Mouse (Mus musculus) midbrain, embryonic 16.5 days (tissue): Measurements from ENCODE around the gene Mns1. TPM values are rescaled to one million over a fixed set of nuclear protein-coding genes. Genes with fewer than 3 reads are reported as not detected.

Experiments
- ATAC-seq: fragments of 200-750 bp; cut with Nextera tagmentation; 2 replicates; pipeline ENCODE4 v1.8.0; 2017; ENCODE audit warnings: moderate TSS enrichment
- H3K27ac ChIP-seq: fragments of 300-500 bp; sonication (generic); 2 replicates; pipeline ENCODE4 v1.5.1; 2014; ENCODE audit warnings: mild to moderate bottlenecking, low read length, mixed read lengths
- H3K27me3 ChIP-seq: fragments of 300-500 bp; sonication (generic); 2 replicates; pipeline ENCODE4 v1.6.1; 2014; ENCODE audit warnings: low read depth, low read length, mixed read lengths; ENCODE audit not compliant: control insufficient read depth, insufficient read depth
- H3K36me3 ChIP-seq: fragments of 300-500 bp; sonication (generic); 2 replicates; pipeline ENCODE4 v1.6.1; 2014; ENCODE audit warnings: mild to moderate bottlenecking, low read length, moderate library complexity, mixed read lengths; ENCODE audit not compliant: control insufficient read depth, insufficient read depth
- H3K4me1 ChIP-seq: fragments of 300-500 bp; sonication (generic); 2 replicates; pipeline ENCODE4 v1.6.1; 2014; ENCODE audit warnings: mild to moderate bottlenecking, low read length, mixed read lengths; ENCODE audit not compliant: control insufficient read depth, insufficient read depth
- H3K4me2 ChIP-seq: fragments of 300-500 bp; sonication (generic); 2 replicates; pipeline ENCODE4 v1.6.1; 2014; ENCODE audit warnings: mild to moderate bottlenecking, low read length, mixed read lengths
- H3K4me3 ChIP-seq: fragments of 300-500 bp; sonication (generic); 2 replicates; pipeline ENCODE4 v1.5.1; 2014; ENCODE audit warnings: low read depth, mild to moderate bottlenecking, low read length, moderate library complexity, mixed read lengths
- H3K9ac ChIP-seq: fragments of 300-500 bp; sonication (generic); 2 replicates; pipeline ENCODE4 v1.6.1; 2014; ENCODE audit warnings: low read depth, low read length, mixed read lengths
- H3K9me3 ChIP-seq: fragments of 300-500 bp; sonication (generic); replicated peaks from 2 replicates; pipeline ENCODE4 v1.6.1; 2014; ENCODE audit warnings: mild to moderate bottlenecking, low read length, mixed read lengths; ENCODE audit not compliant: control insufficient read depth, poor library complexity, severe bottlenecking
- WGBS: fragments of 180-500 bp; shearing (Covaris S2); extraction: QIAGEN DNeasy Blood & Tissue Kit; methylation state at CpG from one replicate; pipeline ENCODE4 v1.1.7; 2014; 5-methylcytosine and 5-hydroxymethylcytosine counted together
- polyA plus RNA-seq: library from polyadenylated mRNA; unstranded; fragments of >200 nt; fragmentation: Nextera tagmentation; extraction: Ambion mirVana; gene quantifications from 2 replicates; pipeline ENCODE4 v1.2.1, GENCODE M21; 2015

The Mns1 gene
- polyA plus RNA-seq, 1 experiment from 2014 or later: 6.3 TPM

DNA sequence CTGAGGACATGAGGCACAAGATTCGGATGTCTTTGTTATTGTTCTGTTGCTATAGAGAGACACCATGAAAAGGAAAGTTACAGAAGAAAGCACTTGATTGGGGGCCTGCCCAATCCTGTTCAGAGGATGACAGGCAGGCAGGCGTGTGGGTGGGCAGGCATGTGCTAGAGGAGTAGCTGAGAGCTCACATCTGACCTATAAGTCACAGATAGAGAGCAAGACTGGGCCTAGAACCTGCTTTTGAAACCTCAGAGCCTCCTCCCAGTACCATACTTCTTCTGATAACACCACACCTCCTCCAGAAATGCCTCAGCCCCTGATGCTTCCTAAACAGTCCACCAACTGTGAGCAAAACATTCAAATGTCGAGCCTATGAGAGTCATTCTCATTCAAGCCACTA, 19.4 kb upstream of the Mns1 start:
- Histone ChIP-seq H3K27me3 (no peaks in the 10 kb centered on the region), H3K4me1 (peaks cover 15% of the 10 kb centered on the region), H3K4me3 (no peak overlapping the region), H3K4me2 (no peak overlapping the region), H3K9ac (no peak overlapping the region), H3K36me3 (no peaks in the 10 kb centered on the region), H3K27ac (no peak overlapping the region), H3K9me3 (no peaks in the 10 kb centered on the region)
- ATAC-seq: no peak
- WGBS: 82% methylated on average over 3 of the region's 3 CpGs

DNA sequence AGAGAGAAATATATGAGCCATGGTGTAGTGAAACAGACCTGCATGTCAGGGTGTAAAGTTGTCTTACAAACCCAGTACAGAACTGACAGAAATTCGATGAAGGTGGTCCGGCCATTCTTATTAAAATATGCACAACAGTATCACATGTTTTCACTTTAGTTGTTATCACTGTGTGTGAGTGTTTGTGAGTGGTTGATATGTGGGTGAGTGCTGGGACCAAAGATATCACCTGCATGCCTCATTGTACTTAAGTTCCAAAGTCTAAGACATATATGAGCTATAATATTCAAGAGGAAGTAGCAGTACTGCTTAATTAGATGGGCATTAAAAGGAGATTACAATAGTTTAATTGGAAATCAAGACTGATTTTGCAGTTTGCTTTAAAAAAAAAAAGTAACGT, 17.3 kb upstream of the Mns1 start:
- no peak for ATAC-seq
- Histone ChIP-seq H3K9ac (no peak overlapping the region), H3K4me2 (no peak overlapping the region), H3K9me3 (no peaks in the 10 kb centered on the region), H3K27me3 (no peaks in the 10 kb centered on the region), H3K4me3 (no peak overlapping the region), H3K36me3 (no peaks in the 10 kb centered on the region), H3K4me1 (peaks cover 15% of the 10 kb centered on the region), H3K27ac (no peak overlapping the region)
- WGBS: 84% methylated on average over 3 of the region's 3 CpGs

DNA sequence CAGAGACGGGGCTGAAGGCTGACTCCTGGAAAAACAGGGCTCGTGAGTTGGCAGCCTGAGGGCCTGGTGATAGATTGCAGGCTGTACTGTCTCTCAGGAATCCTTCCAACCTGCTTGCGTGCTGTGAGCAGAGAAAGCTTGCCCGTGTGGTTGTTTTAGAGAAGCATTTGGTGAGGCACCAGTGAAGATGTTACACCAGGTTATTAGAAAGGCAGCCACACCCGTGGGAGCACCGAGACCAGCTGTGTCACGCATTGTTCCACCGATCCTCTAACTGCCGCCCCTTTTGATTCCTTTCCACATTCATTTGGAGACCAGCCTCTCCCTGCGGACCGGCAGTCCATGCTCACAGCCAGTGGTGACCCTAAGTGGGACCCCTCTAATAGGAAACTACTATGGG, 15.5 kb upstream of the Mns1 start:
- no peak overlapping the region for H3K27ac ChIP-seq
- no peaks in the 10 kb centered on the region for H3K27me3 ChIP-seq
- no peak overlapping the region for H3K4me3 ChIP-seq
- WGBS: 42% methylated on average over 11 of the region's 11 CpGs
- H3K4me1 ChIP-seq: peaks cover 18% of the 10 kb centered on the region
- no peaks in the 10 kb centered on the region for H3K36me3 ChIP-seq
- no peak for ATAC-seq
- H3K9me3 ChIP-seq: no peaks in the 10 kb centered on the region
- no peak overlapping the region for H3K4me2 ChIP-seq
- H3K9ac ChIP-seq: no peak overlapping the region

DNA sequence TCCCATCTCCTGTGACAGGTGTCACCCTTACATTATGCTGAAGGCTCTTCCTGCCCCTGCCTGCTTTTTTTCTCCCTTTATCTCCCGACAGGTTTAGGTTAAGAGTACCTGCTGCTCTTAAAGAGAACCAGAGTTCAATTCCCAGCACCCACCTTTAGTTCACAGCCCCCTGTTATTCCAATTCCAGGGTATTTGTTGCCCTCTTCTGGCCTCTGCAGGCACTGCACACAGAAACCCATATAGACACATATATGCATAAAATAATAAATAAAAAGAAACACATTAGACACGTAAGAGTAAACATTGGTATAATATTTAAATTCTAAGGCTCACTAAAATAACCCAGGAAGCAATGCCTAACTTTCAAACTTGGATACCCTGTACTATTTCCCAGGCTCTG, 15.1 kb upstream of the Mns1 start:
- WGBS: 84% methylated on average over 2 of the region's 2 CpGs
- H3K36me3 ChIP-seq: no peaks in the 10 kb centered on the region
- no peak overlapping the region for H3K9ac ChIP-seq
- peaks cover 18% of the 10 kb centered on the region for H3K4me1 ChIP-seq
- no peak overlapping the region for H3K4me3 ChIP-seq
- H3K4me2 ChIP-seq: no peak overlapping the region
- H3K27ac ChIP-seq: no peak overlapping the region
- no peaks in the 10 kb centered on the region for H3K9me3 ChIP-seq
- no peaks in the 10 kb centered on the region for H3K27me3 ChIP-seq
- no peak for ATAC-seq

DNA sequence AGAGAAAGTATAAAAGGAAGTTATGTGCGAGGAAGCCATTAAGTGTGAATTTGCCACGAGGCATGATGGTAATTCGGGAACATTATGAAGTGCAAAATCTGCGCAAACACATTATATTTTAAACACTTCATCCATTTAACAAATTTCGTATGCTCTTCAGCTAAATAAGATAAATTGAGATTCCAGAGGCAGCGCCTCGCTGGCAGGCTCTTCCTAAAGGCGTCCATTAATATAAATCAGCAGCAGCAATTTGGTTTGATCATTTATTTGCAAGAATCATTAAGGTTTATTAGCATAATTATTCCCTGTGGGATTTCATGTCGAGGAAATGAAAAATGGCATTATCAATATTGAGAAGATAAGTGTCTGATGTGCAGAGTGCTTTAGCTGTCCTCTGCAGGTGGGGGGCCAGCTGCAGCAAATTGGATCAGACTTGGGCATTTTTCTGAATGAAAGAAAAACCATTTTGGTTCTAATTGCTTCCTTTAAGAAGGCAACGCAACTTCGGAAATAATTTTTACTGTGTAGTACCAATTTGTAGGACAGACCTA, 12.4 kb upstream of the Mns1 start:
- H3K4me2 ChIP-seq: no peak overlapping the region
- WGBS: 59% methylated on average over 11 of the region's 11 CpGs
- 0 out of 2 replicates have a peak, but pooled peaks have one; percentile 26 for ATAC-seq

DNA sequence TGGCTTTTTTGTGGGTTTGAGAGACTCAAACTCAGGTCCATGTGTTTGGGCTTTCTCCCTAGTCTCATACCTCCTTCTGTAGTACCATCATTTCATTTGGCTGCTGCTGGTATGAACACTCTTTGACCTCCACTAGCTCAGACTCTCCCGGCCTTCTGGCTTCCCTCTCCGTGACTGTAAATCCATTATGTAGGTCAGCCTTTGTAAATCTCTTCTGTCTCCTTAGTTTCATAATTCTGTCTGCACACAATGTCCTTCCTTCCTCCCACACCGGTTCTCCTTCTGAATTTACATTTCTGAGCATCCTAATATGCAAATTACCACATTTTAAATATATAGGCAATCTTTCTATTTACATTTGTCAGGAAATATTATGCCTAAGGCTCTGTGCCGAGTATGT, 9.9 kb upstream of the Mns1 start:
- no peak overlapping the region for H3K9ac ChIP-seq
- H3K27ac ChIP-seq: no peak overlapping the region
- no peaks in the 10 kb centered on the region for H3K9me3 ChIP-seq
- WGBS: 68% methylated on average over 4 of the region's 4 CpGs
- no peaks in the 10 kb centered on the region for H3K36me3 ChIP-seq
- no peak overlapping the region for H3K4me3 ChIP-seq
- peaks cover 3% of the 10 kb centered on the region; the same call in 1 of the 2 replicates for H3K4me1 ChIP-seq
- H3K27me3 ChIP-seq: no peaks in the 10 kb centered on the region
- no peak for ATAC-seq
- H3K4me2 ChIP-seq: no peak overlapping the region

More for the DNA sequence above, 12.4 kb upstream of the Mns1 start:
- H3K27ac ChIP-seq: no peak overlapping the region
- H3K9me3 ChIP-seq: no peaks in the 10 kb centered on the region
- H3K9ac ChIP-seq: no peak overlapping the region
- H3K27me3 ChIP-seq: no peaks in the 10 kb centered on the region
- H3K36me3 ChIP-seq: no peaks in the 10 kb centered on the region
- peaks cover 18% of the 10 kb centered on the region for H3K4me1 ChIP-seq
- no peak overlapping the region for H3K4me3 ChIP-seq

DNA sequence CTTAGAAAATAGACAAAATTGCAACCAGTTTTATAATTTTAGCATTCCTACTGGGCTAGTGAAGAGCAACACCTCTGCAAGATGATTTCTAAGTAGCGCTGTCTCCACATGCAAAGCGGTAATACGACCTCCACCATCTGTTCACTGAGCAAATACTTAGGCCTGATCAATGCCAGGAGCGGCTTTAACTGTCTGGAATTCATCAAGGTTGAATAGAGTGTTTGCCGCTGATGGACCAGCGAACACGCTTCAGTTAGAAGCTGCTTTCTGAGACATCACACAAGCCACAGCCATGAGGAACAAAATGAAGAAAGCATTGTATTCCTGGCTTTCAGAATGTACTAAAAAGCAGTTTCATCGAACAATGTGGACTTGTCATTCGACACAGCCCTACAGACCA, 2.9 kb upstream of the Mns1 start:
- ATAC-seq: no peak
- no peak overlapping the region for H3K4me3 ChIP-seq
- no peak overlapping the region for H3K9ac ChIP-seq
- no peak overlapping the region for H3K27ac ChIP-seq
- no peaks in the 10 kb centered on the region for H3K27me3 ChIP-seq
- no peaks in the 10 kb centered on the region for H3K9me3 ChIP-seq
- peaks cover 9% of the 10 kb centered on the region for H3K4me1 ChIP-seq
- H3K4me2 ChIP-seq: no peak overlapping the region
- WGBS: 57% methylated on average over 9 of the region's 9 CpGs
- H3K36me3 ChIP-seq: no peaks in the 10 kb centered on the region

DNA sequence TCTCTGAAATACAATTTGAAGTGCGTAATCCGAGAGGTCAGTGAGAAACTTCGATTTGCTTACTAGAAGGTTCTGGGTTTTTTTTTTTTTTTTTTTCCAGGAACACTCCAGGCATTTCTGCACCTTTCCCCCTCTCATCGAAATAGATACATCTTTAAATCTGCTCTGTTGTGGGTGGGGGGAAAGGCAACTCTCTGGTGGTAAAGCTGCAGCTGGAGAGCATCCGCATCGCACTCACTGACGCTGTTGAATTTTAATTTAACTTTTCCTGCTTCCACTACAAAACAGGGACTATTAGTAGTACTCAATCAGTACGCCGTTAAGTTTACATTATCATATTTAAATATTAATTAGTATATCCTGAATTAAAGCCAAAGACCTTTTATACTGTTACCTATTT, 938 bp downstream of the Mns1 start:
- Histone ChIP-seq H3K27me3 (no peaks in the 10 kb centered on the region), H3K9me3 (no peaks in the 10 kb centered on the region), H3K4me2 (peak overlapping the region; percentile 99), H3K36me3 (no peaks in the 10 kb centered on the region), H3K9ac (peak overlapping the region; percentile 58), H3K27ac (no peak overlapping the region), H3K4me1 (peaks cover 9% of the 10 kb centered on the region), H3K4me3 (peak overlapping the region; percentile 65)
- ATAC-seq: no peak
- WGBS: under 1% methylated on average over 9 of the region's 9 CpGs

DNA sequence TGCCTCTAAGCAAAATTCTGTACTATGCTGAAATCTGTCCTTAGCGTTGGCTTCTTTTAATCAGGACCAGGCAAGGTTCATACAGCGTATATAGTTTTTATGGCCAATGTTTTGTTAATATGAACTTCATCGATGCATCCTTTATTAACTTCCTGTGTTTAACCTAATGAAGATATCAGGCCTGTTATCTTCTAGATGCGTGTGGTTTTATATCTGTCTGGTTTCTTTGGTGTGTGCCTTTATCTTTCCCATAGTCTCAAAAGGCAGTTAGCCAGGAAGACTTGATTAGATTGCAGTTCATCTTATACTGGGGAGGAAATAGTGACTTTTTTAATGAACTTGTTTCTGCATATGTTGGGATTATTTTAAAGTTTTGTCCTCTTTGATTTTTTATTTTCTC, 2.5 kb downstream of the Mns1 start:
- ATAC-seq: no peak
- 96% methylated on average over 4 of the region's 4 CpGs for WGBS
- Histone ChIP-seq H3K4me3 (no peak overlapping the region), H3K27ac (no peak overlapping the region), H3K27me3 (no peaks in the 10 kb centered on the region), H3K36me3 (no peaks in the 10 kb centered on the region), H3K9ac (no peak overlapping the region), H3K9me3 (no peaks in the 10 kb centered on the region), H3K4me2 (no peak overlapping the region), H3K4me1 (peaks cover 9% of the 10 kb centered on the region)
